Mouse (Mus musculus): Measurements from ENCODE around the gene Surf2.
"Not testable (repeated sequence)": the region's sequence is repeated elsewhere in the genome, so short reads cannot be mapped to it uniquely, and the experiment has no call there.

The Surf2 gene

DNA sequence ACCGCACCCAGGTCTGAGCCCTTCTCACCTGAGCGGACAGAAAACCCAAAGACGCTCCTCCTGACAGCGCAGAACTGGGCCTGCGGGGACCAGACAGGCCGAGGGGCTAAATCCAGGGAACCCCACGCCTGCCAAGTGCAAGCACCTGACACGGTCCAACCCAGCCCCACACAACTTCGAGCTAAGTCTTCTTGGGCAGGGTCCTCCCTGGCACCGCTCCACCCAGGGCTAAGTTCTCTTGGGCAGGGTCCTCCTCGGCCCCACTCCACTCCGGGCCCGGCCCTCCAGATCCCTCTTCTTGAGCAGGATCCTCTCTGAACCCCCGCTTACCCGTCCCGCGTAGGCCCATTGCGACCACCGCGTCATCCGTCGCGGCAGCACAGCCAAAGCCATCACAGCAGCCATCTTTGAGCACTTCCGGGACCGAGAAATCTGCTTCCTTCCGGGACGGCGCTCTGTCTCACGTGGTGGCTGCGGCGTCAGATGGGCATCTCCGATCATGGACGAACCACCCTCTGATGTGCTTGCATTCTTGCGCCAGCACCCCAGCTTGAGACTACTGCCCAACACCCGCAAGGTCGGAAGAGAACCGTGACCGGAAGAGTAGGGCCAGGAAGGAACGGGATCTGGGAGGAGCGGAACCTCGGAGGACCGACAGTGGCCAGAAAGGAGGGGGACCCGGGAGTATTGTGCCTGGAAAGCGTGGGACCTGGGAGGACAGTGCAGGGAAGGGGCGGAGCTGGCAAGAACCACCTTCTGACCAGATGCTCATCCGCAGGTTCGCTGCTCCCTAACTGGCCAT is at the start of gene Surf2, which contains the start of gene Surf1:
Surf2 (plus strand) TSS at position 441 of the 802 bp plus-strand sequence.
Surf1 (minus strand) TSS at position 604 of the 802 bp plus-strand sequence.
- DNase-seq = peak; percentile 88

- DNase-seq = no peak
Observed at GRCm38 (mm10) chr2:26870666-26871065, 45.5 kb upstream of the Surf2 start.

DNA sequence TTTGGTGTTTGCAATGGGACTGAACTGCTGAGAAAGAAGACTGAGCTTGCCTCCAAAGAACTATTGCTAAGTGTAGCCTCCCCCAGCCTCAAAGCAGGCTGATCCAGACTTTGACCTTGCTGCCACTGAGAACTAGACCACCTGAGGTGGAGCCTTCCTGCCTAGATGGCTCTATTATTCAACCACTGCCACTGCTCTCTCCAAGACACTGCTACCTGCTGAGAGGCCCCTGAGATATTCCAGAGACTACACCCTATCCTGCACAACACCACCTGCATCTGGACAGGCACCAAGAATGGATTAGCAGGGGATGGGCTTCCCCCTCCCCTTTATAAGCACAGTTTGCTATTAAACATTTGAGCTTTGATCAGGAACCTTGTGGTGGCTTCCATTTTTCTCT is 37.6 kb upstream of the Surf2 start:
- no peak for DNase-seq

DNA sequence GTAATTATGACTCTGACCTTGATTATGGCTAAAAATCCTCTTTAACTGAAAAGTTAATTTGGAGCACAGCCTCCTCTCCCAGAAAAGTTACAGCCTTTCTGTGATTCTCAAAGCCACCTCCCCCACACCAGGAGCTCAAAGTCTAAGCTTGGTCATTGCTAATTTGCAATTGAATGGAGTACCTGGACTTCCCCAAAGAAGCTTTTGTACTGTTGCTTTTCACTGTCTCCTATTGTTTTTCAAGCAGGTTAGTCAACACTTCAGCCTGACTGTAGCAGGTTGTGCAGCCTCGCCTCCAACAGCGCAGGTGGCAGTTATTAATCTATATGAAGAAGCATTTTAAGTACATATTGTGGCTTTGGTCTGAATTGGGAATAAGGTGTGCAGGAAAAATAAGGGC is 30.6 kb upstream of the Surf2 start:
- DNase-seq = not testable (repeated sequence)

- DNase-seq = not testable (repeated sequence)
Observed at GRCm38 (mm10) chr2:26886170-26886569, 30.0 kb upstream of the Surf2 start.

DNA sequence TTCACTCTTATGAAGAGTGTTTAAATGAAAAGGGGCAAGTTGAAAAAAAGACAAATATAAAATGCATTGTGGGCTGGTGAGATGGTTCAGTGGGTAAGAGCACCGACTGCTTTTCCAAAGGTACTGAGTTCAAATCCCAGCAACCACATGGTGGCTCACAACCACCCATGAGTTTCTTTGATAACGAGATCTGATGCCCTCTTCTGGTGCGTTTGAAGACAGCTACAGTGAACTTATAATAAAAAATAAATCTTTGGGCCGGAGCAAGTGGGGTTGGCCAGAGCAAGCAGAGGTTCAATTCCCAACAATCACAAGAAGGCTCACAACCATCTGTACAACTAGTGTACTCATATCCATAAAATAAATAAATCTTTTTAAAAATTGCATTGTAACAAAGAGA is 20.3 kb upstream of the Surf2 start:
- DNase-seq = no peak

DNA sequence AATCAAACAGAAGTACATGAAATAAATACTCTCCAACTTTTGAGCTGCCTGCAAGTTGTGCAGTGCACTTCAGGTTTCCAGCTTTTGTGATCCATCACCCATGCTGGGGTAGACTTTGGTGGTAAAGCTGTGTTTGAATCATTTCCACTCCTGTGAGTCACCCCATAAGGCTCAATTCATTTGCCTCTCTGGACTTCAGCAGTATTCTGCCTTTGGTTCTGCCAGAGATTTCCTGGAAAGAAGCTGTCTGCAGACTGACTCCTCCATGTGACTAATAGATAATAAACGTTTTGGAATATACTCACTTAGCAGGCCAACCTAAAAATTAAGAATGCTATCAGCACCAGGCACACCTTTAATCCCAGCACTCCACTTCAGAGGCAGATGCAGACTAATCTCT is 15.4 kb upstream of the Surf2 start:
- DNase-seq = no peak

DNA sequence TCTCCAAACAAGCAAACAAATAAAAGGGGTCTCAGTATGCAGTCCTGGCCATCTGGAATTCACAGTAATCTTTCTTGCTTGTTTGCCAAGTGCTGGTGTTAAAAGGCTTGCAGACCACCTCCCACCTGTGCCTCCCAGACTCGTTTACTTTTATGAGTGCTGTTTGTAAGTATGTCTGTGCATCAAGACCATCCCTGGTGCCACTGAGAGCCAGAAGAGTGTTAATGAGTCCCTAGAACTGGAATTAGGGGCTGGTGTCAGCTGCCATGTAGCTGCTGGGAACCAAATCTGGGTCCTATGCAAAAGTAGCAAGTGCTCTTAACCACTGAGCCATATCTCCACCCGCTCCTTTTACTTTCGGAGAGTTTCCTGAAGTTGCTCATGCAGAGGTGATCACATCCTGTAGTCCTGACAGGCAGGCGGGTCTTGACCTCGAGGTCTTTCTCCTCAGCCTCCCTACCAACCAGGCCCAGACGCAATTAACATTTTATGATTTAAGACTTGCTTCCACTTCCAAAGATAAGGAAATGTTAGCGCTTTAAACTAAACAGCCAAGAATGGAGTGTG is 14.2 kb upstream of the Surf2 start:
- DNase-seq = no peak

DNA sequence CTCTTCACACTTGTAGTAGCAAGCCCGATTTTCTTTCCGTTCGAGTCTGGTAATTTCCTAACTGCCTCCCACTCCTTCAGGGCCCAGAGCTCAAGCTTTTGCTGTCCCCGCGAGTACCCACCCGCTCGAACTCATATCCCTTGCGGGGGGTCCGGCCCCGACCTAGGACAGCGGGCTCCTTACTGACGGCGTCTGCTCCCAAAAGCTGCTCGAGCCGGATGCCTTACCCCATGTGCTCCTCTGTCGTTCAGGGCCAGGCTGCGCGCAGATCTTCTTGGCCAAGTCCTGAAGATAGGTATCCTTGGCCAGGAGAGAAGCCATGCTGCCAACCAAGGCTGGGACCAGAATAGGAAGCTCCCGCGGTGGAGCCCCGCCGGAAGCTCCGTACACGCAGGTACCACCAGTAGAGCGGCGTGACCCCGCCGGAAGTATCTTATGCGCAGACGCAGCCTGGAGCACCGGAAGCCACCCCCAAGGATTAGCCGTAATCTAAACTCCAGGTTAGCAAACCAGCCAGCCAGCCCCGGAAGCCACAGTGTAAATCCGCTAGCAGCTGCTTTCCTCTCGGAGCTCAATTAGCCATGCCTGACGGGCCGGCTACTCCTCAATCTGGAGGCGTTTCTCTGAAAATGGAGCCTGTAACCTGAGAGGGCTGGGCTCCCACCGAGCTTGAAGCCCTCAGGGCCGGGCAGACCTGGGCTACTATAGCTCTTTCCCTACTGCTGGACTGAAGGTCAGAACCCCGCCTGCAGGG is 13.5 kb upstream of the Surf2 start, which contains the start of gene Surf6:
Surf6 (minus strand) TSS at position 413 of the 754 bp plus-strand sequence.
- peak; percentile 97 for DNase-seq

- DNase-seq = no peak
Observed at GRCm38 (mm10) chr2:26903311-26903710, 12.9 kb upstream of the Surf2 start.

DNA sequence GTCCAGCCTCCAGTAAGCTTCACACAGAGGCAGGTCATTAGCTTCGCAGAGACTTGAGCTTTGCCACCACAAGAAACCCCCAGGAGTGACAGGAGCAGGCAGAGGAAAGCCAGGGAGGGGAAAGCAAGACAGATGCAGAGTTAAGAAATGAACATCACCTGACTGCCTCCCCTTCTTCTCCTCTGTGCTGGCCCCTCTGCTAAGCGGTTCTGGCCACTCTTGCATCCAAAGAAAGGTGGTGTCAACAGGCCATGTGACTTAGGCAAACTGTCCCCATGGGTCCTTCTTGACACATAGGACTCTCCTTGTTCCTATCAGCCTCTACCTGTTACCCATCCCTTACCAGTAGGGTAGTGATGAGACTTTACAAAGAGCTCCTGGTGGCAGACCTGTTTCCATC is 10.2 kb upstream of the Surf2 start:
- no peak for DNase-seq

- DNase-seq = no peak
Observed at GRCm38 (mm10) chr2:26906431-26906830, 9.7 kb upstream of the Surf2 start.

GRCm38 (mm10) chr2:26907109-26907508 is 9.1 kb upstream of the Surf2 start:
- no peak for DNase-seq

DNA sequence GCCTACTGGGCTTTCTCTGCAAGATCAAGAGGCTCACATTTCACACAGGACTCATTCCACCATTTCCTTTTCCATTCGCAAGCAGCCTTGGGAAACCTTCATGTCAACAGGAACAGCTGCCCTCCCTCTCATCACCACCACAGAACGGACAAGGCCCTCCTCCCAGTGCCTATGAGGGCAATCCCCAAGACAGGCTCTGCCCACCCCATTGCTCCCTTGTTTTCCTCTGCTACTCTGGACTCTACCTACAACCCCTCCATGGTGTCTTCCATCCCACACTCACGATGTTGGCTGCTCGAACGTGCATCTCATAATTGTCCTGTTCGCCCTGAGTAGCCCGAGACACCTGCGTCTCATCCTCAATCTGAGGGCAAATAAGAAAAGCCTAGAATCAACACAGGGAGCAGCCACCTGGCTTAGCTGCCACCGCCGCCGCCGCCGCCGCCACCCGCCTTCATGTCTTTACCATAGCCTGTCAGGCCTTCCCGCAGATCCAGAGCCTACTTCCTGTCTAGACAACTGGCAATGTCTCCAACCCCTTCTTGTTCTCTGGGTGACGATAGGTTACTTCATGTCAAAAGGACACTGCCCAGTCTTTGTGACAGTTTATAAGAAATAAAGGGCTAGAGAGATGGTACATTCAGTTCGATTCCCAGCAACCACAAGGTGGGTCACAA is 7.3 kb upstream of the Surf2 start:
- DNase-seq = no peak

DNA sequence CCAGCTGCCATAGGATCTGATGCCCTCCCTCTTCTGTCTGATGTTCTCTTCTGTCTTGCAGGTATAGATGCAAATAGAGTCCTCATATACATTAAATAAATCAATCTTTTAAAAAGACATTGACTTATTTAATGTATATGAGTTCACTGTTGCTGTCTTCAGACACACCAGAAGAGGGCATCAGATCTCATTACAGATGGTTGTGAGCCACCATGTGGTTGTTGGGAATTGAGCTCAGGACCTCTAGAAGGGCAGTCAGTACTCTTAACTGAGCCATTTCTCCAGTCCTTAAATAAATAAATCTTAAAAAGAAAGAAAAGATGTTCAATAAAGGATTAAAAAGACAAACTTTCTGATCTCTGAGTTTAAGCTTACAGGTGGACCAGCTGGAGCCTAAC is 6.8 kb upstream of the Surf2 start:
- no peak for DNase-seq

DNA sequence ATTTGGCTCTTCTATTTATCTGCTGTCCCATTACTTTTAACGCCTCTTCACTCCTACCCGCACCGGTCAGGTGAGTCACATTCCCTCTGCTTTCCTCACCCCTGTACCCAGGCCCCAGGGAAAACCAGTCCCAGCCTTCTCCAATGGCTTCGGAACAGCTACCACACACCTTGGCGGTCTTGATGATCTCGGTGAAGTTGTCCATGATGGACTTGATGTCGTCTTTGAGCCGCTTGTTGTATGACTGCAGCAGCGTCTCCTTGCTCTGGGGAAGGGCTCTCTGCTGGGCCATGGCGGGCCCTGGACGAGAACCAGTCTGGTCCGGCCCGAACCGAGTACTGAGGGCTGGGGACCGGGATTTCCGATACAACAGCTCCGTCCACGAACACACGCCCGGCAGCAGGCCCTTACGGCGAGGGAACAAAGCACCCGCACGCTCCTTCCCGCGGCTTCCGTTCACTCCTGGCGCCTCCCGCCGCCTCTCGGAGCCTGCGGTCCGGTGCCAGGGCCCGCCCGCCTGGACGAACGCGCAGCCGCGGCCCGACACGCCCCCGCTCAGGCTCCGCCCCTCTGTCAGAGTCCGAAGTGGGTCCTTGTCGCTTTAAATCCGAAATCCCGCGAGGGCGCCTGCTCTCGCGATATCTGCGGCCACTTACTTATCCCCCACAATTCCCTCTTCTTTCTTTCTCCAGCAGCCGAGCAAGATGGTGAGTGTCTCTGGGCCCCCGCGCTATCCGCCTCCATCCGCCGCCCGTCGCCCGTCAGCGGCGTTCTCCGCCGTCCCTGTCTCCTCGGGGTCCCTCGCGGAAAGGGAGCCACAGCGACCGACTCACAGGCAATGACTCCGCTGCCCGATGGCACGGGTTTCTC is 5.8 kb upstream of the Surf2 start, which contains the start of the genes Med22 and Rpl7a:
Med22 (minus strand) TSS at position 554 of the 870 bp plus-strand sequence.
Rpl7a (plus strand) TSS at position 641 of the 870 bp plus-strand sequence.
- peak; percentile 99 for DNase-seq

DNA sequence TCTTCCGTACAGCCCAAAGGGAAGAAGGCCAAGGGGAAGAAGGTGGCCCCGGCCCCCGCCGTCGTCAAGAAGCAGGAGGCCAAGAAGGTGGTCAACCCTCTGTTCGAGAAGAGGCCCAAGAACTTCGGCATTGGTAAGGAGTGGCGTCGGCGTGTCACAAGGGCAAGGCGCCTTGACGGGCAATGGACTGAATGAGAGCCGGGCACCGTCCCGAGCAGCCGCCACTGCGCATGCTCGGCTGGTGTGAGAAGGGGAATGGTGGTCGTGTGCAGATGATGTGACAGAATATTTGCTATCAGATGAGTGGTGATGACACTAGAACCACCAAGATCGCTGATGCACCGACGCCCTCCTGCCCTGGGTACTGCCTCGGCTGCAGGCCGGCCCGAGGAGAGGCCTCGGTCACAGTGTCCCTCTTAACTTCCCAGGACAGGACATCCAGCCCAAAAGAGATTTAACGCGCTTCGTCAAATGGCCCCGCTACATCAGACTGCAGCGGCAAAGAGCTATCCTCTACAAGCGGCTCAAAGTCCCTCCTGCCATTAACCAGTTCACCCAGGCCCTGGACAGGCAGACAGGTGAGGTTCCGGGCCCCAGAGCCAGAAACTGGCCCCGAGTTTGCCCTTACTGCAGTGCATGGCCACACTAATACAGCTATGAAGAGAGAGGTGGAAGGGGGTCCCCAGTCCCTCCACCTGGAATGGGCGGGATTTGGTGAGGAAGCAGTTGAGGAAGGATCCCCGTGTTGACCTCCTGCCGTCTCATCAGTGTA is 5.0 kb upstream of the Surf2 start:
- peak; percentile 61 for DNase-seq

GRCm38 (mm10) chr2:26912253-26912770 is 3.9 kb upstream of the Surf2 start:
- no peak for DNase-seq

DNA sequence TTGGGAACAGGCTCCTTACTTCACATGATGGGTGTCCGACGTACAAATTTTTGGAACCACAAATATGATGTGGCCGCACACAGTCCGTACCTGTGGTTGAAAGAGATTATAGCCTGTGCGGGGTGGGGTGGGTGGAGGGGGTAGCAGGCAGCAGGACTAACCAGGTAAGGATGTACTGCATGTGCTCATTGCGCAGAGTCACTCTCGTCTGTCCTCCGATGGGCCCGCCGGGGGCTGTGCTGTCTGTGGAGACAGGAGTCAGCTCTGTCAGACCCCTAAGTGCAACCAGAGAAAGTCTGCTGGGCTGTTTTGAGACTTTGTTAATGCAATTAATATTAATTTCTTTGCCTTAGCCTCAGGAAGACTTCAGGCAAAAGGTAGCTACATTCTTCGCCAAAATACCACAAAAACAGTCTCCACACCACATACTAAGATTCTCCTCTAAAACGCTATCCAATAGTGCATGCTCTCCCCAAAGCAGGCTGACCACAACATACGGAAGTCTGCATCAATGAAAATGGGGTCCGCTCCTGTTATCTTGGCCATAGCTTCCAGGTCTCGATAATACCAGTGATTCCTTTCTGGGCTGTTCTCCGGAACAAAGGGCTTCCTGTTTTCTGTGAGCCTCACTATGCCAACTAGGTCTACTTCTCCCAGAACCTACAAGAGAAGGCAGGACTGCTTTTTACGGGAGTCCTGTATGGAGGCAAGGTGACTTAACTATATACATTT is 2.6 kb upstream of the Surf2 start:
- no peak for DNase-seq

Measured in layer of hippocampus, adult 9-11 months (tissue).